ENCODE assay signal across 11 mouse cellular contexts in the genomic region with DNA sequence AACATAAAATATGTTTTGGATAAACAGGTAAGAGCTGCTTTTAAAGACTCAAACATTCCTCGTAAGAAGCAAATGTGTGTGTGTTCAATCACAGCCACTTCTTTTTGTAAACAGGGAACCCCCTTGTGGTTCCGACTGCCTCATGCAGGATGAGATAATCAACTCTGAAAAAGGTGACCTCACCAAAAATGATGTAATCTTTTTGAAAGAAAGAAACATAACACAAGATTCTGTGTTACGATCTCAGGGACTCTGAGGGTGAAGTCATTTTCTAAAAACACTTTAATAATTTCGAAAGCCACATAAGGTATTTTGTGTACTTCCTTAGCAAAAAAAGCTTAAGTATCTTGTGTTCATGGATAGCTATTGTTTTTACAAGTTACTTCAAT. TPM values are rescaled to one million over a fixed set of nuclear protein-coding genes. Genes with fewer than 3 reads are reported as not detected.
A peak's percentile ranks its signal among the peaks of the same experiment; 100 is the strongest.
DNase-seq lines count a peak whose midpoint lies in the region; ATAC-seq and TF ChIP-seq lines count a peak whose summit lies in the region.
"Had no signal": no experiment of that assay in that cellular context is flagged by ENCODE, and none has a peak within 500 bp of the region (broad histone marks: within the 10 kb centered on the region; RNA-seq: fewer than 3 reads in every experiment).

No protein-coding gene starts in this region.

- H3K9me3 ChIP-seq in hindbrain, embryonic 13.5 days: no peaks in the 10 kb centered on the region

- H3K4me3 ChIP-seq in heart, adult 2 months: no peak overlapping the region
- no peak overlapping the region for H3K4me3 ChIP-seq in lung, adult 2 months (replicated peaks; ENCODE audit: extremely low read depth, low read depth, low read length)
- H3K4me3 ChIP-seq in hindbrain, embryonic 13.5 days: no peak overlapping the region

- H3K27me3 ChIP-seq in heart, adult 2 months (ENCODE audit: control insufficient read depth, insufficient read depth, low read length): no peaks in the 10 kb centered on the region
- H3K27me3 ChIP-seq in hindbrain, embryonic 13.5 days: no peaks in the 10 kb centered on the region

- peak; percentile 39 to 60; a peak in 3 of 4 replicates for ATAC-seq in hematopoietic stem cell, adult 5-6 weeks (replicated peaks in 1 of 2; ENCODE audit: insufficient read depth in 1 of 2, low FRiP score in 2 of 2, low TSS enrichment in 1 of 2, low read depth in 1 of 2, poor library complexity in 2 of 2, severe bottlenecking in 2 of 2)
- no peak for ATAC-seq in hindbrain, embryonic 13.5 days (ENCODE audit: low FRiP score)

- DNase-seq in heart, adult 2 months: no peak
- DNase-seq in heart, postnatal 36 days: no peak
- DNase-seq in lung, postnatal 10 days: peak; percentile 37
- no peak for DNase-seq in lung, adult 2 months
- DNase-seq in cerebellum, postnatal 10 days: no peak
- DNase-seq in left cerebral cortex, adult 8-10 months (ENCODE audit: low spot score in 2 of 2): no peak
- DNase-seq: cerebellum, adult 11 months; gastrocnemius, postnatal 10 days had no signal

- no peak for TF ChIP-seq EP300 in heart, adult 2 months (IDR thresholded peaks at IDR 0.05; ENCODE audit: insufficient read depth, low read depth, low read length)

- TF ChIP-seq CTCF in heart, adult 2 months (IDR thresholded peaks at IDR 0.05): peak; percentile 51
- no peak for TF ChIP-seq CTCF in lung, adult 2 months (IDR thresholded peaks at IDR 0.05; ENCODE audit: insufficient read depth, low read length)

- intact Hi-C loops in heart, adult 2 months (cut with DNase I): loop anchor here (1.0 to 5.0 kb wide), 4 partner anchors 128 to 386 kb away; partner anchors contain the start of gene Mef2a
- intact Hi-C loops in heart, postnatal 36 days (cut with DNase I): loop anchor here (2.0 to 5.0 kb wide), 4 partner anchors 128 to 387 kb away; partner anchors contain the start of gene Mef2a

- WGBS in heart, adult 2 months: 12% methylated on average over 4 of the region's 4 CpGs
- WGBS in lung, adult 2 months: 14% methylated on average over 4 of the region's 4 CpGs
- whole genome bisulfite sequencing in hindbrain, embryonic 13.5 days: 70% methylated on average over 4 of the region's 4 CpGs

- 0 out of 2 replicates have a peak, but pooled peaks cover 2% of the 10 kb centered on the region for H3K79me2 ChIP-seq in heart, adult 2 months (replicated peaks; ENCODE audit: control insufficient read depth, insufficient read depth, low read length)

- H3K27ac ChIP-seq in heart, adult 2 months: peak overlapping the region; percentile 31
- H3K27ac ChIP-seq in hindbrain, embryonic 13.5 days: no peak overlapping the region
- H3K27ac ChIP-seq: liver, embryonic 14.5 days had no signal

- H3K9ac ChIP-seq in heart, adult 2 months (ENCODE audit: low read depth, low read length): no peak overlapping the region
- H3K9ac ChIP-seq in hindbrain, embryonic 13.5 days: no peak overlapping the region
- H3K9ac ChIP-seq: liver, embryonic 14.5 days had no signal

- H3K36me3 ChIP-seq in heart, adult 2 months (ENCODE audit: control insufficient read depth, insufficient read depth, low read length): peaks cover 53% of the 10 kb centered on the region
- peaks cover 13% of the 10 kb centered on the region for H3K36me3 ChIP-seq in hindbrain, embryonic 13.5 days

- H3K4me1 ChIP-seq in heart, adult 2 months (ENCODE audit: control insufficient read depth, insufficient read depth, low read length): peaks cover 14% of the 10 kb centered on the region
- H3K4me1 ChIP-seq in lung, adult 2 months (ENCODE audit: control insufficient read depth, insufficient read depth, low read length): peaks cover 8% of the 10 kb centered on the region
- H3K4me1 ChIP-seq in hindbrain, embryonic 13.5 days (replicated peaks): no peaks in the 10 kb centered on the region

- no peak for TF ChIP-seq POLR2A in heart, adult 2 months (IDR thresholded peaks at IDR 0.05; ENCODE audit: insufficient read depth, low read depth, low read length)
- no peak for TF ChIP-seq POLR2A in lung, adult 2 months (IDR thresholded peaks at IDR 0.05; ENCODE audit: borderline replicate concordance, extremely low read depth, low read depth, low read length)

- H3K4me2 ChIP-seq in hindbrain, embryonic 13.5 days: no peak overlapping the region

RNA-seq across cellular contexts. Expression of gene Lysmd4, which starts 21.5 kb away (rescaled TPM):
- 10 to 100 TPM; 17.3 to 18.2 TPM for total RNA-seq in heart, adult 2 months (2021)
- polyA plus RNA-seq in heart, adult 2 months (2012; rRNA removed): 14.6 and 30.7 TPM in 2 replicates
- 10 to 100 TPM; 15.3 to 17.8 TPM for total RNA-seq in heart, postnatal 36 days (2021)
- 8.1 and 11.1 TPM in 2 replicates for polyA plus RNA-seq in lung, adult 2 months (2012; rRNA removed)
- total RNA-seq in hematopoietic stem cell, adult 5-6 weeks (2017): 5.0 and 6.6 TPM in 2 replicates
- polyA plus RNA-seq in hindbrain, embryonic 13.5 days (2015; fragmentation: Nextera tagmentation; extraction: Ambion mirVana): 31.6 and 32.7 TPM in 2 replicates
- 10 to 100 TPM; 30.2 to 35.3 (median 34.3) TPM for total RNA-seq in left cerebral cortex, adult 8-10 months (2022)
